ENCODE assay signal across 8 mouse cellular contexts in the genomic region with DNA sequence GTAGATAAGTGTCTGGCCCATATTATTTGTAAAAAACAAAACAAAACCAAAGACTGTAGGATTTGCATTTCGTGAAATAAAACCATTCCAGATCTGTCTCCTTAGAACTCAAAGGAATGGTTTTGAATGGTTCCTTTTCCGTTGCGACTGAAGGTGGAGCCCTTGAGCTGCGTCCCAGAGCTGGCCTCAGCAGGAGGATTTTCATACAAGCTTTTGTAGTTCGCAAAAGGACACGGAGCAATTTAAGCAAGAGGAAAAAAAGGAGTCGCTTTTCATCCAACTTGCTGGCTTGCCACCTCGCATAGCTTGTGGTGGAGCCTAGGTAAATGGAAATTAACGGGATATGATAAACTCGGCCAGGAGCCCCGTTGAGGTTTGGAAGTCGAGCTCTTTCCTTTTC.
DNase-seq lines count a peak whose midpoint lies in the region; ATAC-seq and TF ChIP-seq lines count a peak whose summit lies in the region.

No protein-coding gene starts in this region.

- TF ChIP-seq EP300 in heart, postnatal 0 days (IDR thresholded peaks at IDR 0.05; ENCODE audit: low read depth), result no peak

- H3K27me3 ChIP-seq in heart, postnatal 0 days (ENCODE audit: control insufficient read depth, insufficient read depth, low read length), result no peaks in the 10 kb centered on the region
- H3K27me3 ChIP-seq in liver, embryonic 15.5 days, result no peaks in the 10 kb centered on the region

- ATAC-seq in heart, postnatal 0 days (ENCODE audit: insufficient read depth, low read depth), result no peak
- no peak for ATAC-seq in liver, embryonic 15.5 days (ENCODE audit: insufficient read depth)

- no peaks in the 10 kb centered on the region for H3K4me1 ChIP-seq in heart, postnatal 0 days (ENCODE audit: control insufficient read depth, insufficient read depth)
- no peaks in the 10 kb centered on the region for H3K4me1 ChIP-seq in liver, embryonic 15.5 days (replicated peaks)

- 1% methylated on average over 12 of the region's 12 CpGs for WGBS in heart, postnatal 0 days
- 3% methylated on average over 12 of the region's 12 CpGs for WGBS in liver, embryonic 15.5 days (ENCODE audit: insufficient replicate concordance)

- H3K4me3 ChIP-seq in heart, postnatal 0 days (ENCODE audit: low read depth, low read length), result peak overlapping the region; percentile 35
- H3K4me3 ChIP-seq in liver, embryonic 15.5 days (replicated peaks), result no peak overlapping the region

- H3K27ac ChIP-seq in heart, postnatal 0 days (ENCODE audit: low read depth), result no peak overlapping the region
- H3K27ac ChIP-seq in liver, embryonic 15.5 days (replicated peaks), result no peak overlapping the region

- no peak overlapping the region; the same call in 1 of the 2 replicates for H3K9ac ChIP-seq in heart, postnatal 0 days (replicated peaks; ENCODE audit: low read depth, low read length)
- no peak overlapping the region for H3K9ac ChIP-seq in liver, embryonic 15.5 days

- H3K4me2 ChIP-seq in heart, postnatal 0 days (ENCODE audit: low read depth, low read length), result peak overlapping the region; percentile 59
- H3K4me2 ChIP-seq in liver, embryonic 15.5 days, result peak overlapping the region; percentile 27; the same call in 1 of the 2 replicates

- no peaks in the 10 kb centered on the region for H3K9me3 ChIP-seq in heart, postnatal 0 days (replicated peaks; ENCODE audit: control insufficient read depth, low read length)
- no peaks in the 10 kb centered on the region for H3K9me3 ChIP-seq in liver, embryonic 15.5 days (replicated peaks)

- no peaks in the 10 kb centered on the region for H3K36me3 ChIP-seq in heart, postnatal 0 days (replicated peaks; ENCODE audit: control insufficient read depth, insufficient read depth, low read length)
- no peaks in the 10 kb centered on the region for H3K36me3 ChIP-seq in liver, embryonic 15.5 days (replicated peaks)

- peak; percentile 76 for TF ChIP-seq CTCF in heart, postnatal 0 days (IDR thresholded peaks at IDR 0.05; ENCODE audit: low read depth)

- DNase-seq in 416B (ENCODE audit: low read depth) (peak; percentile 44), adipocyte (ENCODE audit: low spot score) (peak; percentile 51)
- peak; percentile 31 for DNase-seq in embryo, embryonic 11.5 days (ENCODE audit: low read depth, low spot score)
- DNase-seq in heart, postnatal 0 days (ENCODE audit: low spot score), result peak; percentile 56
- peak; percentile 76 to 77 for DNase-seq in kidney, postnatal 4 days
- peak; percentile 17 for DNase-seq in retina, postnatal 7 days (ENCODE audit: low read depth, low spot score)
- no peak for DNase-seq in spleen, postnatal 14 days (ENCODE audit: low spot score in 2 of 2)

Comparison
In these comparisons a context has a peak if more than half of its experiments do, and no peak if none do; other contexts are left out.
1. DNase-seq: peak in 416B (single experiment), adipocyte (single experiment), embryo, embryonic 11.5 days (single experiment), heart, postnatal 0 days (single experiment), kidney, postnatal 4 days (2 of 2) and retina, postnatal 7 days (single experiment); none in spleen, postnatal 14 days (0 of 2).